Mouse (Mus musculus): ENCODE data around the gene Zfp747. TPM values are rescaled to one million over a fixed set of nuclear protein-coding genes. Genes with fewer than 3 reads are reported as not detected.
"Not testable (repeated sequence)": the region's sequence is repeated elsewhere in the genome, so short reads cannot be mapped to it uniquely, and the experiment has no call there.

Gene Zfp747
- polyA plus RNA-seq, 1 experiment from 2014 or later: 10.5 TPM

DNA sequence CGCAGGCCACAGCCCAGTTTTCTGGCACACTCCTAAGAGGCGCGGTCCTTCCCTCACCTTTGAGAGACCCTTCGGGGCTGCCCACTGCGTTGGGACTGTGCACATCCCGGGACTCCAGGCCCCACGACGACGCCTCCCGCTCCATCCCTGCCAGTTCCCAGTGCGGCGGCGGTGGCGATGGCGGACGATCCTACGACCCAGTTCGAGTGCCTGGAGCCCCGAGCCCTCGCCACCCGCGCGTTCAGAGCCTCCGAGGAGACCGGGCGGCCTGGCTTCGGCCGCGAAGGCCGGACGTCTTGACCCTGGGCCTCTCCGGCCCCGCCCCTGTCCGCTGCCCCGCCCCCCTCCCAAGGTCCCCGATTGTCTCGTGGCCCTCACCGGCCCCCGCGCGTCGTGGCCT, 30.8 kb downstream of the Zfp747 start:
- Histone ChIP-seq H3K4me2 (peak overlapping the region; percentile 79), H3K27me3 (no peaks in the 10 kb centered on the region), H3K9ac (peak overlapping the region; percentile 95), H3K4me3 (peak overlapping the region; percentile 94), H3K27ac (peak overlapping the region; percentile 90), H3K9me3 (no peaks in the 10 kb centered on the region), H3K36me3 (peaks cover 30% of the 10 kb centered on the region), H3K4me1 (peaks cover 22% of the 10 kb centered on the region)
- WGBS: under 1% methylated on average over 42 of the region's 42 CpGs
- ATAC-seq (ENCODE audit: insufficient number of reproducible peaks, insufficient read depth, low FRiP score, low TSS enrichment, low read depth): no peak

GRCm38 (mm10) chr7:127344371-127344770, 31.5 kb downstream of the Zfp747 start:
- no peaks in the 10 kb centered on the region for H3K27me3 ChIP-seq
- H3K4me3 ChIP-seq: peak overlapping the region; percentile 94
- H3K36me3 ChIP-seq: peaks cover 30% of the 10 kb centered on the region
- no peak overlapping the region for H3K27ac ChIP-seq
- 87% methylated on average over 8 of the region's 8 CpGs for WGBS
- peak overlapping the region; percentile 95 for H3K9ac ChIP-seq
- H3K4me1 ChIP-seq: peaks cover 21% of the 10 kb centered on the region
- H3K4me2 ChIP-seq: peak overlapping the region; percentile 79
- no peaks in the 10 kb centered on the region for H3K9me3 ChIP-seq
- no peak for ATAC-seq (ENCODE audit: insufficient number of reproducible peaks, insufficient read depth, low FRiP score, low TSS enrichment, low read depth)

GRCm38 (mm10) chr7:127343351-127344019, 32.4 kb downstream of the Zfp747 start:
- 94% methylated on average over 38 of the region's 38 CpGs for WGBS
- Histone ChIP-seq H3K4me3 (peak overlapping the region; percentile 94; the same call in 1 of the 2 replicates), H3K27ac (no peak overlapping the region), H3K4me2 (no peak overlapping the region), H3K4me1 (peaks cover 21% of the 10 kb centered on the region), H3K27me3 (no peaks in the 10 kb centered on the region), H3K36me3 (peaks cover 30% of the 10 kb centered on the region), H3K9ac (no peak overlapping the region; the same call in 1 of the 2 replicates), H3K9me3 (no peaks in the 10 kb centered on the region)
- no peak for ATAC-seq (ENCODE audit: insufficient number of reproducible peaks, insufficient read depth, low FRiP score, low TSS enrichment, low read depth)

DNA sequence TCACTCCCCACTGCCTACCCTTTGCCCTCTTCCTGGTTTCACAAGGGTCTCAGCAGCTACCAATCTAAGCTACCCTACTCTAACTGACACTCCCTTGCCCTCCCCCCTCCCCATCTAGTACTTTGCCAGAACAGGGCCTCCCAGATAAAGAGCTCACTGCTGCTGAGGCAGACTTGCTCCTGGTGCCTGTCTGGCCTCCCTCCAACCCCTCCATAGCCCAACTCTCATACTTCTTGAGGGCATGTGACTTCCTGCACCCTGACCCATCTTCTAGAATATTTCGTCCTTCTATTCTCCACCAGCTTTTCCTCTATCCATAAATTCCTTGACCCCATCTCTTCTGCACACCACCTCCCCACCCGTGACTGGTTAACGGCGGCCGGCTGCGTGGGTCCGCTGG, 33.0 kb downstream of the Zfp747 start:
- Histone ChIP-seq H3K4me1 (peaks cover 21% of the 10 kb centered on the region), H3K27me3 (no peaks in the 10 kb centered on the region), H3K36me3 (peaks cover 30% of the 10 kb centered on the region), H3K9me3 (no peaks in the 10 kb centered on the region), H3K27ac (no peak overlapping the region), H3K9ac (0 out of 2 replicates have a peak overlapping the region, but pooled peaks have one; percentile 6), H3K4me3 (no peak overlapping the region), H3K4me2 (no peak overlapping the region)
- no peak for ATAC-seq (ENCODE audit: insufficient number of reproducible peaks, insufficient read depth, low FRiP score, low TSS enrichment, low read depth)
- WGBS: 95% methylated on average over 7 of the region's 7 CpGs

GRCm38 (mm10) chr7:127342332-127342731, 33.5 kb downstream of the Zfp747 start:
- Histone ChIP-seq H3K9ac (0 out of 2 replicates have a peak overlapping the region, but pooled peaks have one; percentile 6), H3K9me3 (no peaks in the 10 kb centered on the region), H3K36me3 (peaks cover 30% of the 10 kb centered on the region), H3K27me3 (no peaks in the 10 kb centered on the region), H3K4me2 (no peak overlapping the region), H3K4me1 (peaks cover 21% of the 10 kb centered on the region), H3K27ac (no peak overlapping the region), H3K4me3 (no peak overlapping the region)
- ATAC-seq (ENCODE audit: insufficient number of reproducible peaks, insufficient read depth, low FRiP score, low TSS enrichment, low read depth): no peak
- WGBS: 67% methylated on average over 4 of the region's 4 CpGs

GRCm38 (mm10) chr7:127341861-127342260, 34.0 kb downstream of the Zfp747 start:
- peaks cover 30% of the 10 kb centered on the region for H3K36me3 ChIP-seq
- not testable (repeated sequence) for ATAC-seq (ENCODE audit: insufficient number of reproducible peaks, insufficient read depth, low FRiP score, low TSS enrichment, low read depth); H3K27me3 ChIP-seq; H3K4me2 ChIP-seq; H3K9me3 ChIP-seq; H3K27ac ChIP-seq; H3K4me3 ChIP-seq; H3K9ac ChIP-seq
- peaks cover 18% of the 10 kb centered on the region for H3K4me1 ChIP-seq
- WGBS: 94% methylated on average over 6 of the region's 6 CpGs

DNA sequence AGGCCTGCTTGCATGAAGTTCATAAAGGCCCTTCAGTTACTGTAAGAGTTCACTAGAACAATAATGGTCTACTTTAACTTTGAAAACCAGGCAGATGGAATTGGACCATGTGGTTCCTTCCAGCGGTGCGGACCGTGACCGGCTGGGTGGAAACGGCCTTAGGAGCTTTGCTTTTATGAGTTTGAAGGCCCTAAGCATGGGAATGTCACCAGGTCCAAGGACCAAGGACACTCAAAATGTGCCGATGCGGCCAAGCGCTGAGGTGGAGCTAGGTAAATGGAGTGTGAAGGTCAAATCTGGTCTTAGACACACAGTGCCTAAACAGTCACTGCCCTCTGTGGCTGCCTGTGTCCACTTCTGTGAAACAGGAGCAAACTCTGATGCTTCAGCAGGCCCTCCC, 34.5 kb downstream of the Zfp747 start:
- H3K9me3 ChIP-seq: no peaks in the 10 kb centered on the region
- H3K27ac ChIP-seq: no peak overlapping the region
- H3K4me3 ChIP-seq: no peak overlapping the region
- peaks cover 30% of the 10 kb centered on the region for H3K36me3 ChIP-seq
- ATAC-seq (ENCODE audit: insufficient number of reproducible peaks, insufficient read depth, low FRiP score, low TSS enrichment, low read depth): no peak
- no peak overlapping the region for H3K4me2 ChIP-seq
- no peaks in the 10 kb centered on the region for H3K27me3 ChIP-seq
- H3K9ac ChIP-seq: no peak overlapping the region
- H3K4me1 ChIP-seq: peaks cover 15% of the 10 kb centered on the region
- 94% methylated on average over 8 of the region's 8 CpGs for WGBS

- H3K9me3 ChIP-seq: no peaks in the 10 kb centered on the region
- no peaks in the 10 kb centered on the region for H3K27me3 ChIP-seq
- H3K9ac ChIP-seq: no peak overlapping the region
- no peak for ATAC-seq (ENCODE audit: insufficient number of reproducible peaks, insufficient read depth, low FRiP score, low TSS enrichment, low read depth)
- peaks cover 2% of the 10 kb centered on the region; the same call in 1 of the 2 replicates for H3K4me1 ChIP-seq
- H3K27ac ChIP-seq: no peak overlapping the region
- H3K36me3 ChIP-seq: peaks cover 15% of the 10 kb centered on the region
- H3K4me3 ChIP-seq: no peak overlapping the region
- H3K4me2 ChIP-seq: no peak overlapping the region
- whole genome bisulfite sequencing: 45% methylated on average over 4 of the region's 4 CpGs
Observed at GRCm38 (mm10) chr7:127337636-127338035, 38.2 kb downstream of the Zfp747 start.

- H3K27ac ChIP-seq: no peak overlapping the region
- no peak overlapping the region for H3K9ac ChIP-seq
- H3K4me2 ChIP-seq: no peak overlapping the region
- no peaks in the 10 kb centered on the region for H3K4me1 ChIP-seq
- no peak overlapping the region for H3K4me3 ChIP-seq
- no peaks in the 10 kb centered on the region for H3K27me3 ChIP-seq
- no peaks in the 10 kb centered on the region for H3K9me3 ChIP-seq
- no peaks in the 10 kb centered on the region for H3K36me3 ChIP-seq
- ATAC-seq (ENCODE audit: insufficient number of reproducible peaks, insufficient read depth, low FRiP score, low TSS enrichment, low read depth): no peak
- WGBS: 91% methylated on average over 4 of the region's 4 CpGs
Observed at GRCm38 (mm10) chr7:127335604-127336003, 40.2 kb downstream of the Zfp747 start.

GRCm38 (mm10) chr7:127333240-127333639, 42.6 kb downstream of the Zfp747 start:
- Histone ChIP-seq H3K9me3 (no peaks in the 10 kb centered on the region), H3K27ac (no peak overlapping the region), H3K4me1 (no peaks in the 10 kb centered on the region), H3K27me3 (no peaks in the 10 kb centered on the region), H3K4me3 (no peak overlapping the region), H3K9ac (no peak overlapping the region), H3K4me2 (no peak overlapping the region), H3K36me3 (no peaks in the 10 kb centered on the region)
- 87% methylated on average over 6 of the region's 6 CpGs for WGBS
- no peak for ATAC-seq (ENCODE audit: insufficient number of reproducible peaks, insufficient read depth, low FRiP score, low TSS enrichment, low read depth)

DNA sequence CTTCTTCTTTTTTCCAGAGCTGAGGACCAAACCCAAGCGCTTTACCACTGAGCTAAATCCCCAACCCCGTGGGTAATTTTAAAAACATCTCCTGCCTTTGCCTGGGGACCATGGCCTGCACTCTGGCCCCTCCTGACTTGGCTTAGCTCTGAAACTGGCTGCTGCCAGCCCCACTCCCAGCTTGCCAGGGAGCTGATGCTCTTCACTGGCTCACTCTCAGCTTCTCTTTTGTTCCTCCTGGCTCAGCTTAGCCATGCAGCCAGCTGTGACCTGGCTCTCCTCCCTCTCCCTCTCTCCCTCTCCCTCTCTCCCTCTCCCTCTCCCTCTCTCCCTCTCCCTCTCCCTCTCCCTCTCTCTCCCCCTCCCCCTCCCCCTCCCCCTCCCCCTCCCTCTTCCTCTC, 49.2 kb downstream of the Zfp747 start:
- no peak overlapping the region for H3K9ac ChIP-seq
- no peaks in the 10 kb centered on the region for H3K27me3 ChIP-seq
- H3K4me3 ChIP-seq: no peak overlapping the region
- no peak overlapping the region for H3K4me2 ChIP-seq
- 62% methylated on average over 2 of the region's 2 CpGs for WGBS
- H3K9me3 ChIP-seq: no peaks in the 10 kb centered on the region
- ATAC-seq (ENCODE audit: insufficient number of reproducible peaks, insufficient read depth, low FRiP score, low TSS enrichment, low read depth): no peak
- H3K36me3 ChIP-seq: no peaks in the 10 kb centered on the region
- no peaks in the 10 kb centered on the region for H3K4me1 ChIP-seq
- no peak overlapping the region for H3K27ac ChIP-seq

DNA sequence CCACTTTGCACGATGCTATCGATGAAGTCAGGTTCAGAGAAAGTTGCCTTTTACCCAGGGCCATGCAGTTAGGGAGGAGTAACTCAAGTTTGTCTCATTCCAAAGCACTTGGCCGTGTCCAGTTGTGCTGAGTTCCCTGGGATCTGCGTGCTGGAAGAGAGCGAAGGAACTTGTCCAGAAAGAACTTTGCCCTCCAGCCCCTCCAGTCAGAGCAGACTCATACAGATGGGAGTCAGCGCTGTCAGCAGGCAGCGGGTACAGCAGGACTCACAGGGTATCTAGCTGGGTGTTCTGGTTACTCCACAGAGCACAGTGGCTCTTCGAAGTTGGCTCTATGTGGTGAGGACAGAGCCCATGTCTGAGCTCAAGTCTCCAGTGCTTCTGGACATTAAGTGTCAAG, 50.3 kb downstream of the Zfp747 start:
- 88% methylated on average over 8 of the region's 8 CpGs for WGBS
- no peak for ATAC-seq (ENCODE audit: insufficient number of reproducible peaks, insufficient read depth, low FRiP score, low TSS enrichment, low read depth)

More for the DNA sequence above, 50.3 kb downstream of the Zfp747 start:
- no peak overlapping the region for H3K27ac ChIP-seq
- H3K9ac ChIP-seq: no peak overlapping the region
- H3K4me2 ChIP-seq: no peak overlapping the region
- no peaks in the 10 kb centered on the region for H3K27me3 ChIP-seq
- no peaks in the 10 kb centered on the region for H3K36me3 ChIP-seq
- no peaks in the 10 kb centered on the region for H3K4me1 ChIP-seq
- no peaks in the 10 kb centered on the region for H3K9me3 ChIP-seq
- no peak overlapping the region for H3K4me3 ChIP-seq

All from embryonic facial prominence, embryonic 13.5 days (tissue).